Mouse (Mus musculus): ENCODE results near the gene C9orf72.

Gene C9orf72

GRCm38 (mm10) chr4:35177926-35178645 is 47.9 kb downstream of the C9orf72 start:
- CTCF ChIA-PET, result no interaction called here

DNA sequence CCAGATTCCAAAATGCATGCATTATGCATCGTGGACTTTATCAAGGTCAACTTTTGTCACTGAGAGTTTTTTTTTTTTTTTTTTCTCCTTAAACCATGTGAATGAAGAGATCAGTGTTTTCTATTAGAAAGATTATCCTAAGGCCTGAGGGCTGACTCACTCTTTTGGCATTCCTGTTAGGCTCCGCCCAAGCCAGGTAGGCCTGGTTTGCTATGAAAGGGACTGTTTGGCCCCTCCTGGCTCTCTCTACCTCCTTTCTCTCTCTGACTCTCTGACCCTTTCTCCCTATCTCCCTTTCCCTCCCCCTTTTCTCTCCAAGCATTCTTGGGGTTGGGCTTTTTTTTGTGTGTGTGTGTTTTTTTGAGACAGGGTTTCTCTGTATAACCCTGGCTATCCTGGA is 50.4 kb downstream of the C9orf72 start:
- CTCF ChIA-PET, result no interaction called here

DNA sequence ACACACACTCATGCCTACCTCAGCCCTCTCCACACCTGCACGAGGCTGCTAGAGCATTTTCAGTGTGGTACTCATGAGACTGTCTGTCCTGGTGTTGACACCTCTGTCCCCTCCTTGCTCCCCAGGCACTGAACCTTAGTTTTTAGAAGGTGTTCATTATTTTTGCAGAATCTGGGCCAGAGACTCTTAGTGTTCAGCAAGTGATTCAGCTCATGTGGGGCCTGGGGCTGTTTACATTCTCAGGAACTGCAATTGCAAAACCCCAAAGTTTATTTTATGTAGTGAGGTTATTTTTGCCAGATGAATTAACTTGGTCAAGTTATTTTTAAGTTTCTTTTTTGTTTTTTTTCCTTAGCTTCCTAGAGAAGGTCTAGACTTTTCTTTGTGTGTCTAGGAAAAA is 52.4 kb downstream of the C9orf72 start:
- CTCF ChIA-PET, result interaction anchor here (1.2 kb wide), 1 partner anchor 16 kb away, joined by 3 read pairs; no protein-coding TSS in a partner anchor

DNA sequence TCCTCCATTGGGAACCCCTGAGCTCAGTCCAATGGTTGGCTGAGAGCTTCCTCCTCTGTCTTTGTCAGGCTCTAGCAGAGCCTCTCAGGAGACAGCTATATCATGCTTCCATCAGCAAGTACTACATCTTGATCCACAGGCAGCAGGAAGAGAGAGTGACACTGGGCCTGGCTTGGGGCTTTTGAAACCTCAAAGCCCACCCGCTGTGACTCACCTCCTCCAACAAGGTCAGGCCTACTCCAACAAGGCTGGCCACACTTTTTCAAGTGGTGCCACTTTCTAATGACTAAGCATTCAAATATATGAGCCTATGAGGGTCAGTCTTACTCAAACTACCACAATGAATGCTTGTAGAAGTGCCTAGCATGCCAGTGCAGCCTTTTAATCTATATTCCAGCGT is 53.5 kb downstream of the C9orf72 start:
- CTCF ChIA-PET, result no interaction called here

DNA sequence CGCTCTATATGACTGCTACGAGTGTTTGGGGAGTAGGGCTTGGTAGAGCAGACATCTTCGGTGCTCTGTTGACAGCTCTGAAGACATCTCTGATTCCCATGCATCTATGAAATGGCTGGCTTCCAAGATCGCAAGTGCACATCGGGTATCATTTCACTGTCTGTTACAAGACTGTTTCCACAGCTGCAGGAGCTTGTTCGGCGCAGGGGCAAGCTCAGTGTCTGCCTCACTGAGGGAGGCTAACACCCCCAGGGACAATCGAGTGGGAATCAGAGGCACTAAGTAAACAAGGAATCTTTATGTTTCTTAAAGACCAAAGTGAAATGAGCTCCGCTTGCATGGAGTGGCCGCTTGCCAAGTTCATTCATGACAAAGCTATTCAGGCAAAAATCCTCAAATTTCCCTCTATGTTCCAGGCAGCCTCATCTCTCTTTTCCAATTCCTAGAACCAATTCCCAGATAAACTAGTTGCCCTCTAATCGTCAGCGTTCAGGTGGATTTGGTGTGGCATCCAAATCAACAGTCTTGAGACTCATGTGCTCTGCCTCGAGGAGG is 56.3 kb downstream of the C9orf72 start:
- CTCF ChIA-PET, result no interaction called here

GRCm38 (mm10) chr4:35167855-35168254 is 58.1 kb downstream of the C9orf72 start:
- CTCF ChIA-PET, result no interaction called here

- CTCF ChIA-PET, result interaction anchor here (1.2 kb wide), 1 partner anchor 22 kb away, joined by 4 read pairs; no protein-coding TSS in a partner anchor
Observed at GRCm38 (mm10) chr4:35165947-35166346, 60.0 kb downstream of the C9orf72 start.

DNA sequence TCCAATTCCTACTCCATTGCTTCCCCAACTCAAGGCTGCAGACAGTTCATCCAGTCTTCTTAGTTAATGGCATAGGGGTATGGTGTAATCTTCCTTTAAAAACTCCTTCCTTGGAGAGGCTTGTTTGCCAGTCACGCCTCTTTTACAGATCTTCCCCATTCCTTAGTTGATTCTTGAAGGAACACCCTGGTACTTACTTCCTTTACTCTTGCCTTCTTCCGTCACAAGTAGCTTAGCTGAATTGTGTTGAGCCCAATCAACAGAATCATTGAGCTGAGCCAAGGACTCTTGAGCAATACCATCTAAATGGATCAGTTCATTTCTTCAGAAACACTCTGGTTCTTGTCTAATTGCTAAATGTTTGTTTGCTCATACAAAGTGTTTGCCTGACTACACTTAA is 60.7 kb downstream of the C9orf72 start:
- CTCF ChIA-PET, result interaction anchor here (1.2 kb wide), 1 partner anchor 22 kb away, joined by 4 read pairs; no protein-coding TSS in a partner anchor

GRCm38 (mm10) chr4:35157815-35158214 is 68.2 kb downstream of the C9orf72 start:
- CTCF ChIA-PET, result interaction anchor here (0.9 kb wide), 1 partner anchor 36 kb away, joined by 4 read pairs; no protein-coding TSS in a partner anchor

GRCm38 (mm10) chr4:35156751-35157611 is 69.0 kb downstream of the C9orf72 start, which contains the start of gene Mob3b:
Gene Mob3b (minus strand): TSS chr4:35157484.
- CTCF ChIA-PET, result interaction anchor here (0.6 to 0.9 kb wide), 2 partner anchors 11 to 37 kb away, joined by 3 to 4 read pairs; no protein-coding TSS in a partner anchor

GRCm38 (mm10) chr4:35156149-35156611 is 69.8 kb downstream of the C9orf72 start:
- CTCF ChIA-PET, result no interaction called here

- CTCF ChIA-PET, result no interaction called here
Observed at GRCm38 (mm10) chr4:35155132-35155922, 70.6 kb downstream of the C9orf72 start.

DNA sequence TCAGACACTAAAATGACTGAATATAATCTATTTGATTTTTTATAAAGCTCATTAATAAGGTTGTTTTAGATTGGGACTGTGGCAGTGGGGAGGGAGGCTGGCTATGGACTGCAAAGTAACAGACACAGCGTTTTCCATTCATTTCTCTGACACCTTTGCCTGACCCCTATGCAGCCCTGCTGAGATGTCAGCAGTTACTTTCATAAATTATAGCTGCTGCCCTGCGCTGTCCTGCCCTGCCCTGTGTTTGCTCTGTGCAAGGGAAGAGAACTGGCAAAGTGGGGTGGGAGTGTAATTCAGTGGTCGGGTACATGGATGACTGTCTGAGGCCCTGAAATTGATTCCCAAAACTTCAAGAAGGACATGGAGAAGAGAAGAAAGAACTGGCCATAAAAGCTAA is 71.9 kb downstream of the C9orf72 start:
- CTCF ChIA-PET, result interaction anchor here (0.5 kb wide), 1 partner anchor 29 kb away, joined by 3 read pairs; no protein-coding TSS in a partner anchor

DNA sequence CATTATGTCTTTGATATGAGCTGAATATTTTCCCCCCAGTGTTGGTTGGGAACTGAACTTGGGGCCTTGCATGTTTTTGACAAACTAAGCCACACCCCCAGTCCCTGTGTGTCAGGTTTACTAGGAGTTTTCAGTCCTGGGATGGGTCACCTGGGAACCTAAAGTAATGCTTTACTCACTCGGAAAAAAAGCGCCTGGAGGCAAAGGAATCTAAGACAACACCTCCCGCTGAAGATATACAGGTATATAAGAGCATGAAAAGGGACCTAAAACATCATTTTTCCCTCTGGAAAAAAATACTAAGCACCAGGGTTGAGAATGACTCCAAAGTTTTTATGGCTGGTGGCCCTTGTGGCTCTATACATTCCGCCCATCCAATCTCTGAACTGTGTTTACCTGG is 74.2 kb downstream of the C9orf72 start, which contains the start of gene Ifnk:
Gene Ifnk (plus strand): TSS at position 301 of the 400 bp plus-strand sequence.
- CTCF ChIA-PET, result no interaction called here

- CTCF ChIA-PET, result interaction anchor here (0.8 kb wide), 1 partner anchor 870 kb away, joined by 8 read pairs; no protein-coding TSS in a partner anchor
Observed at GRCm38 (mm10) chr4:35150706-35151105, 75.3 kb downstream of the C9orf72 start.

DNA sequence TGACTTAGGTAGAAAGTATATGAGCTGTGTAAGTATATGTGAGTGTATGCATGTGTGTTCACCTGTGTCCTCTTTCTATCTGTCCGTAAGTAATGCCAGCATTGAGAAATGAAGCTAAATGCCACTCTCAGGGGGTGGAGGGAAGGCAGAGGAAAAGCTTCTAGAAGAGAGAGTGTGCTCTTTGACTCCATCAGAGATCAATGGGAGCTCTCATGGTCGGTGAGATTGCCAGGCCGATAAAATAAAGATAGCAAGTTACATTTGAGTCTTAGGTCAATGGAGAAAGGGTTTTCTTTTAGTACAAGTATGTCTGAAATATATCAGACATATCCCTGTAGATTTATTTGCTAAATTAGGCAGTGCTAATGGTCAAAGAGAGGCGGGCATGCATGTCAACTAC is 77.6 kb downstream of the C9orf72 start:
- CTCF ChIA-PET, result interaction anchor here (0.5 kb wide), 1 partner anchor 84 kb away, joined by 3 read pairs; no protein-coding TSS in a partner anchor

DNA sequence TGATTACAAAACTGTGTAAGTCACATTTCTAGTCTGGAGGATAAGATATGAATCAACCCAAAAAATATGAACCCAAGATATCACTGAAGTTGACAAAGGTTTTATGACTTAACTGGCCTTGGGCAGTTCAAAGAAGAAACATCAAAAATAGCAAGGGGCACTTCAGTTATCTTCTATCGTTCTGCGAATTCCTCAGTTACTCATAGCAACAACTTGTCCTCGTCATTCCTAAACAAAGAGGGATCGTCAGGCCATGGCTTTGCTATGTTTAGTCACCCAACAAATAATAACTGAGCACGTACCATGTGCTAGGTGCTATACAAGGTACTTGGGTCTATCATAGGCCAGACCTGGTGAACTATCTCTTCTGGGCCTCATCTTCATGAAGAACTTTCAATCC is 79.4 kb downstream of the C9orf72 start:
- CTCF ChIA-PET, result interaction anchor here (0.7 kb wide), 1 partner anchor 10 kb away, joined by 3 read pairs; no protein-coding TSS in a partner anchor

- CTCF ChIA-PET, result interaction anchor here (0.7 kb wide), 1 partner anchor 11 kb away, joined by 3 read pairs; no protein-coding TSS in a partner anchor
Observed at GRCm38 (mm10) chr4:35145726-35146125, 80.2 kb downstream of the C9orf72 start.

DNA sequence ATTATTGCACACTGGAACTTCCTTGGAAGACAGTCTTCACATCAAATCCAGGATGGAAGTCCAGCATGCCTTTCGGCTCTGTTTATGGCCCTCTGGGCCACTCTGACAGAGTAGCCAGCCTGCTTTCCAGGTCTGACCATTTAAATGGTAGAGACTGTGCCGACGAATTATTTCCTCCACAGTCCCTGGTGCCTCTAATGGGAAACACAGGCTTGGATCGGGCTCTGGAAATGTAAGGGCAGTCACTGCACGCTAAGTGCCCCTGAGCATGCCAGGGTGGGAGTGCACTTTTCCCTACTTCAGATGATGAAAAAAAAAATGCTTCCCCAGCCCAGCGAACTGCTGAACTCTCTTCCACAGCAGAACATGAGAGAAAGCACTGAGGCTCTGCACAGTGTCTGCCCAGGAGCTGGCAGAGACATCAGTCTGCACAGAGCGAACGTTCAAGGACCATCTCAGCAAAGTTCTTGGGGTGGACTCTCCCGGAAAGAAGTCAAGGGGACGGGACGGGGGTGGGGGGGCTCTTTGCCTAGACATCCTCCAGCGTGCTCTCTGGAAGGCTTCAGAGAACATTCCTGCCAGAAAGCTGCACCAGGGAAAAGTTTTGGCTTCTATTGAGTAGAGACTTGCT is 82.4 kb downstream of the C9orf72 start:
- CTCF ChIA-PET, result interaction anchor here (0.6 to 1.1 kb wide), 2 partner anchors 22 to 576 kb away, joined by 3 to 4 read pairs; no protein-coding TSS in a partner anchor

All from spleen, embryonic (tissue).